Mouse (Mus musculus) heart, postnatal 0 days (tissue): ENCODE results near the gene Cenpc1. TPM values are rescaled to one million over a fixed set of nuclear protein-coding genes. Genes with fewer than 3 reads are reported as not detected.

ENCODE experiments used
- ATAC-seq: fragments of 200-750 bp; cut with Nextera tagmentation; 2 replicates; pipeline ENCODE4 v1.8.0; 2017; ENCODE audit warnings: low read depth, moderate number of reproducible peaks, moderate library complexity; ENCODE audit not compliant: insufficient read depth
- DNase-seq: peaks from one replicate; pipeline ENCODE4 v3.0.0-alpha.2; 2016; ENCODE audit warnings: low spot score
- H3K27ac ChIP-seq: fragments of 300-500 bp; sonication (generic); 2 replicates; pipeline ENCODE4 v1.5.1; 2014; ENCODE audit warnings: low read depth, mild to moderate bottlenecking
- H3K27me3 ChIP-seq: fragments of 300-500 bp; sonication (generic); 2 replicates; pipeline ENCODE4 v1.6.1; 2014; ENCODE audit warnings: low read length, mixed read lengths; ENCODE audit not compliant: control insufficient read depth, insufficient read depth
- H3K36me3 ChIP-seq: fragments of 300-500 bp; sonication (generic); replicated peaks from 2 replicates; pipeline ENCODE4 v1.6.1; 2014; ENCODE audit warnings: low read length, mixed read lengths; ENCODE audit not compliant: control insufficient read depth, insufficient read depth
- H3K4me1 ChIP-seq: fragments of 300-500 bp; sonication (generic); 2 replicates; pipeline ENCODE4 v1.6.1; 2014; ENCODE audit warnings: antibody characterized with exemption; ENCODE audit not compliant: control insufficient read depth, insufficient read depth
- H3K4me2 ChIP-seq: fragments of 300-500 bp; sonication (generic); 2 replicates; pipeline ENCODE4 v1.6.1; 2014; ENCODE audit warnings: low read depth, mild to moderate bottlenecking, low read length, moderate library complexity
- H3K4me3 ChIP-seq: fragments of 300-500 bp; sonication (generic); 2 replicates; pipeline ENCODE4 v1.5.1; 2014; ENCODE audit warnings: low read depth, low read length
- H3K9ac ChIP-seq: fragments of 300-500 bp; sonication (generic); replicated peaks from 2 replicates; pipeline ENCODE4 v1.6.1; 2014; ENCODE audit warnings: low read depth, low read length, mixed read lengths
- H3K9me3 ChIP-seq: fragments of 300-500 bp; sonication (generic); replicated peaks from 2 replicates; pipeline ENCODE4 v1.6.1; 2016; ENCODE audit warnings: low read length; ENCODE audit not compliant: control insufficient read depth
- CTCF ChIP-seq: IDR thresholded peaks from 2 replicates; pipeline ENCODE4 v1.5.1; 2016; ENCODE audit warnings: antibody characterized with exemption, control low read depth, low read depth
- EP300 ChIP-seq: IDR thresholded peaks from 2 replicates; pipeline ENCODE4 v1.6.1; 2016; ENCODE audit warnings: antibody characterized with exemption, low read depth
- whole genome bisulfite sequencing: fragments of 180-500 bp; shearing (Covaris S2); extraction: QIAGEN DNeasy Blood & Tissue Kit; methylation state at CpG from one replicate; pipeline ENCODE4 v1.1.7; 2014; 5-methylcytosine and 5-hydroxymethylcytosine counted together
- polyA plus RNA-seq: library from polyadenylated mRNA; unstranded; fragments of >200 nt; fragmentation: Nextera tagmentation; extraction: Ambion mirVana; gene quantifications from 2 replicates; pipeline ENCODE4 v1.2.1, GENCODE M21; 2015
- total RNA-seq: library from RNA; depleted of rRNA; stranded (reverse); fragments of >200 nt; gene quantifications from 2 replicates; pipeline ENCODE4 v1.2.3, GENCODE M21; 2014; ENCODE audit warnings: low replicate concordance

The Cenpc1 gene
- total and polyA plus RNA-seq, 2 experiments from 2014 or later: 5.5 to 10.2 TPM

DNA sequence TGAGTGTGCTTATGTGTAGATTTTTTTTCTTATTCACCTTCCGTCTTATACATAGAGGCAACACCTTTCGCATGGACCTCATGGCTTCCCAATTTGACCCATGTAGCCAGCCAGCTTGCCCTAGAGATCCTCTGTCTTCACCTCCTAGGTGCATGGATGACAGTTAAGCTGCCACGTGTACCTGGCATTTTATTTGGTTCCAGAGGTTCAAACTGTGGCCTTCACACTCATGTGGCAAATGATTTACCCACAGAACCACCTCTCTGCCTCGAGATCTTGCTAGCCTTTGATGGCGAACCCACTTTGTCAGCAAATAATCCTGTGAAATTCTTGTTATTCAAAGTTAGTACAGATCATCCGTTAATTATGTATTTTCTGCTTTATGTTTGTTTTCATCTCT is 18.6 kb upstream of the Cenpc1 start:
- no peaks in the 10 kb centered on the region for H3K27me3 ChIP-seq
- no peak for DNase-seq
- no peak overlapping the region for H3K4me2 ChIP-seq
- no peaks in the 10 kb centered on the region for H3K36me3 ChIP-seq
- H3K9me3 ChIP-seq: no peaks in the 10 kb centered on the region
- H3K4me3 ChIP-seq: no peak overlapping the region
- no peak overlapping the region for H3K27ac ChIP-seq
- no peak overlapping the region for H3K9ac ChIP-seq
- ATAC-seq: no peak
- no peak for TF ChIP-seq EP300
- no peak for TF ChIP-seq CTCF
- WGBS: 79% methylated on average over 6 of the region's 6 CpGs
- H3K4me1 ChIP-seq: no peaks in the 10 kb centered on the region

GRCm38 (mm10) chr5:86078720-86079334 is 13.4 kb upstream of the Cenpc1 start:
- Histone ChIP-seq H3K4me1 (no peaks in the 10 kb centered on the region), H3K27ac (no peak overlapping the region), H3K9me3 (no peaks in the 10 kb centered on the region), H3K4me2 (no peak overlapping the region), H3K9ac (no peak overlapping the region), H3K36me3 (no peaks in the 10 kb centered on the region), H3K27me3 (no peaks in the 10 kb centered on the region), H3K4me3 (no peak overlapping the region)
- no peak for ATAC-seq
- TF ChIP-seq CTCF: no peak
- no peak for TF ChIP-seq EP300
- no peak for DNase-seq
- WGBS: 69% methylated on average over 3 of the region's 3 CpGs

DNA sequence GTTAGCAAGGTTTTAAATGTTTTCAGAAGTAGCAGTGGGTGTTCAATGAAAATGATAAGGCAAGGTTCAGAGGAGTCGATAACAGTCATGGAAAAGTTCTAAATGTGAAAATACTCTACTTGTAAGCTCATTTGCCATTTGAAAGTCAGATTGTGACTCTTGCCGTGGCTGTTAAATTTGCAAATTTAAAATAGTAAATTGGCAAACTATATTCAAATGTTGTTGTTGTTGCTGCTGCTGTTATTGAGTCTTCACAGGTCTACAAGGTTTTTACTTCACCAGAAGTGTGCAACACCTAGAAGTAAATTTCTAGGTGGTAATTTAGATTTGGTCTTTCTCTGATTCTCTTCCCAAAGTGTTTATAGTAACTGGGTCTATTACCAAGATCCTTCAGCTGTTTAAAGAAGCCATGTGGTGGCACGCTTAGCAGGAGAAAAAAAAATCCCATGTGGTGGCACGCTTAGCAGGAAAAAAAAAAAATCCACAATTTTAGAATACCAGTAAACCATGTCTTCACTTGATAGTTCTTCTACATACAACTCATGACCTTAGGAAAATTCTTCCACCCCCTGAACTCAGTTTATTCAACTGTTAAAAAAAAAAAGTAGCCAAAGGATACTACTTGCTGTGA is 7.5 kb upstream of the Cenpc1 start:
- no peak for DNase-seq
- WGBS: 74% methylated on average over 4 of the region's 4 CpGs
- no peak overlapping the region for H3K9ac ChIP-seq
- TF ChIP-seq CTCF (no peak), EP300 (no peak)
- no peaks in the 10 kb centered on the region for H3K36me3 ChIP-seq
- H3K27ac ChIP-seq: no peak overlapping the region
- H3K4me1 ChIP-seq: no peaks in the 10 kb centered on the region
- ATAC-seq: no peak
- H3K4me3 ChIP-seq: no peak overlapping the region
- H3K27me3 ChIP-seq: no peaks in the 10 kb centered on the region
- no peak overlapping the region for H3K4me2 ChIP-seq
- H3K9me3 ChIP-seq: no peaks in the 10 kb centered on the region

DNA sequence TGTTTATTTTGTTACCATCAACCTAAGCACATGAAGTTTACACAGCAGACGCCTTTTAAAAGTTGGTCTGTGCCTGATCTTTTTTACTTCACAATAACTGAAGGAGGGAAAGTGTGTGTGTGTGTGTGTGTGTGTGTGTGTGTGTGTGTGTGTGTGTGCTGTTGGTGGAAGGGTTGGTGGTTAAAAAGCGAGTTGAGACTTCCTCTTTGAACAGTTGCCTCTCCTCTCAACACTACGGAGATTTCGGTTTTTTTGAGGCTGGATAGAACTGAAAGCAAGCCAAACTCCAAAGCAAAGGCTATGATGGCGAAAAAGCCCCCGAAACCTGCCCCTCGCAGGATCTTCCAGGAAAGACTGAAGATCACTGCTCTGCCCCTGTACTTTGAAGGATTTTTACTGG is 6.2 kb upstream of the Cenpc1 start, which contains the start of gene Stap1:
TSS of gene Stap1 (plus strand) at position 209 of the 400 bp plus-strand sequence.
- Histone ChIP-seq H3K27me3 (no peaks in the 10 kb centered on the region), H3K9me3 (no peaks in the 10 kb centered on the region), H3K27ac (no peak within 1 kb of the TSS), H3K4me3 (peak within 1 kb of the TSS; percentile 15; the same call in 1 of the 2 replicates), H3K9ac (no peak within 1 kb of the TSS), H3K4me1 (no peaks in the 10 kb centered on the region), H3K4me2 (no peak within 1 kb of the TSS; the same call in 1 of the 2 replicates), H3K36me3 (no peaks in the 10 kb centered on the region)
- ATAC-seq: no peak
- WGBS: 52% methylated on average over 7 of the region's 7 CpGs
- TF ChIP-seq EP300 (no peak), CTCF (no peak)
- DNase-seq: no peak

DNA sequence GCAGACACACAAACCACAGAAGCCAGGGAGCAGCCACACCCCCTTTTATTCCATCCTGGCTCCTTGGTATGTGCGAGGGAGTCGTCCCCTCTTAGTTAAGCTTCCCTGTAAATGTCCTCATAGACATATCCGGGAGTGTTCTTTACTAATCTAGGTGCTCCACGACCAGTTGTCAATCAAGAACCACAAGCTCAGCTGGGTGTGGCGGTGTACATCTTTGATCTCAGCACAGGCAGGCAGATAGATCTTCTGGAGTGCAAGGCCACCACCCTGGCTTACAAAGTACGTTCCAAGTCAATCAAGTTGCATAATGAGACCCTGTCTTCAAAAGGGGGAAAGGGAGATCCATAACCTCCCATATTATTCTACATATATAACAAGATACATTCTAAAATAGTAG is 3.7 kb upstream of the Cenpc1 start:
- Histone ChIP-seq H3K27ac (no peak overlapping the region), H3K9ac (no peak overlapping the region), H3K27me3 (no peaks in the 10 kb centered on the region), H3K4me1 (0 out of 2 replicates have a peak, but pooled peaks cover 4% of the 10 kb centered on the region), H3K4me2 (no peak overlapping the region), H3K36me3 (no peaks in the 10 kb centered on the region), H3K9me3 (no peaks in the 10 kb centered on the region), H3K4me3 (no peak overlapping the region)
- TF ChIP-seq EP300: no peak
- TF ChIP-seq CTCF: no peak
- DNase-seq (no peak), ATAC-seq (no peak)
- 72% methylated on average over 6 of the region's 6 CpGs for WGBS
